Mouse (Mus musculus): ENCODE measurements around the gene Fam43b. TPM values are rescaled to one million over a fixed set of nuclear protein-coding genes. Genes with fewer than 3 reads are reported as not detected.
A peak's percentile ranks its signal among the peaks of the same experiment; 100 is the strongest.

Gene Fam43b
- polyA plus RNA-seq, 1 experiment from 2014 or later, result not detected

- no peak overlapping the region for H3K27ac ChIP-seq (ENCODE audit: low read depth)
- TF ChIP-seq CTCF (IDR thresholded peaks at IDR 0.05; ENCODE audit: low read depth), result 0 out of 2 replicates have a peak, but pooled peaks have one; percentile 5
- no peaks in the 10 kb centered on the region for H3K9me3 ChIP-seq (ENCODE audit: low read depth, low read length)
- no peaks in the 10 kb centered on the region for H3K4me1 ChIP-seq (ENCODE audit: insufficient read depth)
- no peaks in the 10 kb centered on the region for H3K27me3 ChIP-seq (ENCODE audit: insufficient read depth, low read length)
- no peak overlapping the region for H3K4me2 ChIP-seq
- no peak overlapping the region for H3K9ac ChIP-seq
- no peak for DNase-seq
- 75% methylated on average over 3 of the region's 3 CpGs for WGBS
- H3K4me3 ChIP-seq (ENCODE audit: low read depth, low read length), result no peak overlapping the region
- H3K36me3 ChIP-seq (ENCODE audit: insufficient read depth), result no peaks in the 10 kb centered on the region
- no peak for ATAC-seq (ENCODE audit: insufficient read depth)
Observed at GRCm38 (mm10) chr4:138375117-138375516, 21.2 kb downstream of the Fam43b start.

GRCm38 (mm10) chr4:138370996-138371516 is 25.3 kb downstream of the Fam43b start:
- Histone ChIP-seq H3K27me3 (ENCODE audit: insufficient read depth, low read length) (no peaks in the 10 kb centered on the region), H3K4me1 (ENCODE audit: insufficient read depth) (peaks cover 6% of the 10 kb centered on the region; the same call in 1 of the 2 replicates), H3K4me2 (no peak overlapping the region), H3K9me3 (ENCODE audit: low read depth, low read length) (no peaks in the 10 kb centered on the region), H3K27ac (ENCODE audit: low read depth) (no peak overlapping the region), H3K4me3 (ENCODE audit: low read depth, low read length) (no peak overlapping the region), H3K9ac (no peak overlapping the region), H3K36me3 (ENCODE audit: insufficient read depth) (no peaks in the 10 kb centered on the region)
- DNase-seq (no peak), ATAC-seq (ENCODE audit: insufficient read depth) (no peak)
- TF ChIP-seq CTCF (IDR thresholded peaks at IDR 0.05; ENCODE audit: low read depth), result no peak
- 71% methylated on average over 5 of the region's 5 CpGs for WGBS

GRCm38 (mm10) chr4:138368498-138369260 is 27.6 kb downstream of the Fam43b start:
- Histone ChIP-seq H3K27me3 (ENCODE audit: insufficient read depth, low read length) (no peaks in the 10 kb centered on the region), H3K36me3 (ENCODE audit: insufficient read depth) (no peaks in the 10 kb centered on the region), H3K4me3 (ENCODE audit: low read depth, low read length) (no peak overlapping the region), H3K4me2 (peak overlapping the region; percentile 69), H3K9me3 (ENCODE audit: low read depth, low read length) (no peaks in the 10 kb centered on the region), H3K9ac (no peak overlapping the region), H3K27ac (ENCODE audit: low read depth) (no peak overlapping the region; the same call in 1 of the 2 replicates), H3K4me1 (ENCODE audit: insufficient read depth) (peaks cover 6% of the 10 kb centered on the region; the same call in 1 of the 2 replicates)
- ATAC-seq (ENCODE audit: insufficient read depth), result peak; percentile 35; the same call in 1 of the 2 replicates
- WGBS, result 72% methylated on average over 12 of the region's 12 CpGs
- peak; percentile 34 for DNase-seq
- no peak for TF ChIP-seq CTCF (IDR thresholded peaks at IDR 0.05; ENCODE audit: low read depth)

GRCm38 (mm10) chr4:138367641-138368497 is 28.5 kb downstream of the Fam43b start, which contains the start of gene Cda:
Cda (minus strand) TSS chr4:138367992.
- peak within 1 kb of the TSS; percentile 73 for H3K27ac ChIP-seq (ENCODE audit: low read depth)
- TF ChIP-seq CTCF (IDR thresholded peaks at IDR 0.05; ENCODE audit: low read depth), result 0 out of 2 replicates have a peak, but pooled peaks have one; percentile 20
- no peaks in the 10 kb centered on the region for H3K9me3 ChIP-seq (ENCODE audit: low read depth, low read length)
- H3K36me3 ChIP-seq (ENCODE audit: insufficient read depth), result no peaks in the 10 kb centered on the region
- H3K9ac ChIP-seq, result peak within 1 kb of the TSS; percentile 55
- H3K27me3 ChIP-seq (ENCODE audit: insufficient read depth, low read length), result no peaks in the 10 kb centered on the region
- peak within 1 kb of the TSS; percentile 38 for H3K4me3 ChIP-seq (ENCODE audit: low read depth, low read length)
- ATAC-seq (ENCODE audit: insufficient read depth), result peak; percentile 94
- peak; percentile 94 for DNase-seq
- 6% methylated on average over 34 of the region's 34 CpGs for WGBS
- H3K4me2 ChIP-seq, result peak within 1 kb of the TSS; percentile 69
- peaks cover 6% of the 10 kb centered on the region; the same call in 1 of the 2 replicates for H3K4me1 ChIP-seq (ENCODE audit: insufficient read depth)

GRCm38 (mm10) chr4:138366561-138366960 is 29.8 kb downstream of the Fam43b start:
- H3K4me2 ChIP-seq, result no peak overlapping the region

DNA sequence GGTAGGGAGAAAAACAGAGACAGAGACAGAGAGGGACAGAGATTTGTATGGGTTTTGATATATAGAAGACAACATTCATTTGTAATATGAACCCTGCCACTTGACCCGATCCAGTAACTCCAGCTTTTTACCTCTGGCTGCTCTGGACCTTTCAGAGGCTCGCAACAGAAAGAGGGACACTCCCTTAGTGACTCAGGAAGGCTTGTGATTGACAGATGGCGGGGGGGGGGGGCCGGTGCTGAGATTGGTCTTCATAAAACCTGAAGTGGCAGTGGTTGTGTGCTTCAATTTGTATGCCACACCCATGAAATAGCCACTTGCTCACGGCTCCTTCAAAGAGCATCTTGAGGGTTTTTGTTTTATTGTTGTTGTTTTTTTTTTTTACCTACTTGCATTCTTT is 32.8 kb downstream of the Fam43b start:
- Histone ChIP-seq H3K27ac (ENCODE audit: low read depth) (no peak overlapping the region), H3K9me3 (ENCODE audit: low read depth, low read length) (no peaks in the 10 kb centered on the region), H3K27me3 (ENCODE audit: insufficient read depth, low read length) (no peaks in the 10 kb centered on the region), H3K36me3 (ENCODE audit: insufficient read depth) (no peaks in the 10 kb centered on the region), H3K4me1 (ENCODE audit: insufficient read depth) (peaks cover 6% of the 10 kb centered on the region; the same call in 1 of the 2 replicates), H3K9ac (no peak overlapping the region), H3K4me2 (no peak overlapping the region), H3K4me3 (ENCODE audit: low read depth, low read length) (no peak overlapping the region)
- WGBS, result 57% methylated on average over 5 of the region's 5 CpGs
- TF ChIP-seq CTCF (IDR thresholded peaks at IDR 0.05; ENCODE audit: low read depth), result no peak
- DNase-seq (no peak), ATAC-seq (ENCODE audit: insufficient read depth) (no peak)

More at GRCm38 (mm10) chr4:138366561-138366960, 29.8 kb downstream of the Fam43b start:
- 76% methylated on average over 2 of the region's 2 CpGs for WGBS
- H3K27ac ChIP-seq (ENCODE audit: low read depth), result no peak overlapping the region
- no peaks in the 10 kb centered on the region for H3K27me3 ChIP-seq (ENCODE audit: insufficient read depth, low read length)
- H3K9ac ChIP-seq, result no peak overlapping the region
- H3K9me3 ChIP-seq (ENCODE audit: low read depth, low read length), result no peaks in the 10 kb centered on the region
- H3K4me3 ChIP-seq (ENCODE audit: low read depth, low read length), result no peak overlapping the region
- DNase-seq, result no peak
- H3K4me1 ChIP-seq (ENCODE audit: insufficient read depth), result peaks cover 6% of the 10 kb centered on the region; the same call in 1 of the 2 replicates
- TF ChIP-seq CTCF (IDR thresholded peaks at IDR 0.05; ENCODE audit: low read depth), result no peak
- no peaks in the 10 kb centered on the region for H3K36me3 ChIP-seq (ENCODE audit: insufficient read depth)
- no peak for ATAC-seq (ENCODE audit: insufficient read depth)

Measured in lung, embryonic 14.5 days (tissue).